Mouse (Mus musculus) frontal cortex, postnatal 36 days (tissue): Measurements from ENCODE around the gene Slc22a22.

Experiments
- DNase-seq, 2 experiments: peaks; one replicate each; pipeline ENCODE4 v3.0.0; 2022; ENCODE audit warnings: low spot score in 2 of 2

Gene Slc22a22

GRCm38 (mm10) chr15:57477525-57477924 lies at the start of gene Slc22a22:
Gene Slc22a22 (minus strand): TSS chr15:57477625.
- no peak for DNase-seq

GRCm38 (mm10) chr15:57523510-57524298 lies 46.3 kb upstream of the Slc22a22 start:
- DNase-seq: no peak

DNA sequence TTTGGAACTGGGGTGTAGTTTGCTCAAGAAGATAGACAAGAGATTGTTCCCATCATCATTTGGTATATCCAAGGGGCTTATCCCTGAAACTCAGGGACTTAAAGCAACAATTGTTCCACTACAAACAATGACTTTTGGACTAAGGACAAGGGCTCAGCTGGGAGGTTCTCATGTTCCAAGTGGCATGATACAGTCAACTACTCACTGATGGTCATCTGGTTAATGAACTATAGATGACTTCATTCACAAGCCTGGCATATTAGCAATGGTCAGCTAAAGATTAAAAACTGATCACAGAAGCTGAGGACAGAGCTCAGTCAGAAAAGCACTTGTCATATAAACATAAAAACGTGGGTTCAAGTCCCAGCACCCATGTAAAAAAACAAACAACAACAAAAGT lies 44.7 kb upstream of the Slc22a22 start:
- DNase-seq: no peak

- no peak for DNase-seq
Observed at GRCm38 (mm10) chr15:57509185-57510172, 32.1 kb upstream of the Slc22a22 start.

DNA sequence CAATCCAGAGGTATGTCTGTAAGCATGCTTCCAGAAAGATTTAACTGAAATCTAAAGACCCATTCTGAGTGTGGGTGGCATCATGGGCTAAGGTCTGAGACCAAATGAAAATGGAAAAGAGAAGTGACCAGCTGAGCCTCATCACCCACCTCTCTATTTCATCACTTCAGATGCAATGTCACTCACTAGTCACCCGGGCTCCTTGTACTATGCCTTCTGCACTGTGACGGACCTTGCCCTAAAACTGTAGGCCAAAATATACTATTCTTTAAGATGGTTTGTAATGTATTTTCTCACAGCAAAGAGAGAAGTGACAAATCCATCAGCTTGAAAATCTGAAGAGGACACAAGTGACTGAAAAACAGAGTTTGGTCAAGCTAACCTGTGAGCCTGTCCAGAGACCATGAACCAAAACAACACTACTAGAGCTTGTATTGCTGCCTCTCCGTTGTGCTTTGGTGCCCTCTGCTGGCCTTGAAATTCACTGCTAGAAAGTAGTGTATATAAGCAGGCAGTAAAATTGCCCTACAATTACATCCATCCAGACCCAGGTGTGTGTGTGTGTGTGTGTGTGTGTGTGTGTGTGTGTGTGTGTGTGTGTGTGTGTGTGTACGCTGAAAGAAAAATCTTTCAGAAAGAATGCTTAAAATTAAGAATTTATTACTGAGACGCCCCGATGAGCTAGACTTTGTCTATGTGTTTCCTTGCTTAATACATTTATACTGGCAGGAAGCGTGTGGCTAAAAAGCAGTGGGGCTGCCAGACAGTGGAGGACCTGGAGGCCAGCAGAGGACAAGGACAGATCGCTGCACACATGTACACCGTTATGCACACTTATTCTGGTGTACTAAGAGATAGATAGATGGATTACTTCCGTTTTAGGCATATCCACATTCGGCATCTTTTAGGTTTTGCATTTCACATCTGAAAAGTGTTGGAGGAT lies 31.1 kb upstream of the Slc22a22 start:
- peak; percentile 79 to 80 for DNase-seq

DNA sequence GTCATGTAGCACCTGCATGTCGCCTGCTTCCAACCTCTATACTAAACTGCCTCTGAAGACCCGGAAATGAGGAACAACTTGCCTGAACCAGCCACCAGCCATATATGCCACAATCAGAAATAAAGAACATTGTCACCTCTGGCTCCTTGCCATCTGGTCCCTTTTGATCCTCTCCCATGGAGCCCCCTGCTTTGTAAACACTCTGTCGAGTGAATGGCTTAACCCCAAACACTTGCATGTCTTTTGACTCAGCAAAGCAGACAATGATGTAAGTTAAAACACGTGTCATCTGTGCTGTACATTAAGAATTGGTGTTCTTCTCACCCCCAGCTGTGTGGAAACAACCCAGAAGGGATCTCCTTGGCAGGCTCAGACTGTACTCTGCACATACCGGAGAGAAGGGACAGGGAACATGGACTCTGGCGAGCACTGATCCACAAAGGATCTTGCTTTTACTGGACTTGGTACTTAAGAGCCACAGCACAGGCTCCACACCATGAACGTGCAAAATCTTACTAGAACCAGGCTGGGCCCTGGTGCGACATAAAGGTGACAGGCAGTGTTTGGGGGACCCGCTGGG lies 26.8 kb upstream of the Slc22a22 start:
- no peak for DNase-seq

GRCm38 (mm10) chr15:57503656-57504055 lies 26.2 kb upstream of the Slc22a22 start:
- DNase-seq: no peak

DNA sequence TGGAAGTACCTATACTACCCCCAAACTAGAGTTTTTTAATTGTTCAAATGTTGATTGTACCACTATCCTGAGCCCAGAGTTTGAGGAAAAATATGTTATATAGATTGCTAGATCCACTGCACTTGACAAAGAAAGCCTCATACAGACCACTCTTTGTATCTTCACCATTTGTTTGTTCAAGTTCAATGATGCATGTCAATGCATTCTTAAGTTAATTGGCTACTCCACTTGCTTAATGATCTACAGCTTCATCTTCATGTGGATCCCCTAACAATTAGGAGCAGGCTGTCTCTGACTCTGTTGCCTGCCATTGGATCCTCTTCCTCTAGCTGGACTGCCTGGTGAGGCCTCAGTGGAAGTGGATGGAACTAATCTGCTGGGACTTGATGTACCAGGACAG lies 24.1 kb upstream of the Slc22a22 start:
- no peak for DNase-seq

- DNase-seq: no peak
Observed at GRCm38 (mm10) chr15:57496106-57496505, 18.7 kb upstream of the Slc22a22 start.

DNA sequence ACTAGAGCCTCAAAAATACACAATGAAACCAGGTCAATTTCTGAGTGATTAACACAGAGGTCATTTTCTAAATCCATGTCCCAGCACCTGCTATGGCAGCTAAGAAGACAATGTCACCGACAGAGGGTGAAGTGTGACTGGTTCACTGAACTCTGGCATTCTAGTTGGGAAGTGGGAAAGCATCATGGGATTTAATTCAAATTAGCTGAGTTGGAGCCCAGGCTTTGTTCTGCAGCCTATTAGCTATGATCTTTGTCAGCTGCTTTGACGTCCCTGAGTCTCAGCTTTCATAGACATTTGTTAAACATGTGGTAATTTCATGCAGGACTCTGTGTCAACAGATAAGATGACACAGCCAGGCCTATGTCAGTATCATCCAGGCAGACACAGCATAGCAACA lies 5.1 kb upstream of the Slc22a22 start:
- DNase-seq: no peak

DNA sequence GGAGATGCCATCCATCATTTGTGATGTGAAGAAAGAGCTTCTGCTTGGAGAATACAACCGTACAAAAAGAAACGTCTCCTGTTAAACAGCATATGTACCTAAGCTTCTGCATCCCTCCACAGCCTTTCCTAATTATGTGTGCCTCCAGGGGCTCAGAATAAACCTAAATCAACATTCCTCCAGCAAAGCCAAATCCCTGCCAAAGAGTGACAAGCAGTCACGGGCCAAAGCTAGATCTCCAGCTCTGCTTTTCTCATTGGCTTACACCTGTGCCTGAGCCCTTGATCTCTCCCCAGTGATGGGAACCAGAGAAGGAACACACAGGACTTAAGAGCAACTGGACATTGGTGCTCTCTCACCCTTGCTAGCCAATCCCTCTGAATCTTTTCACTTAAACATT lies 5.8 kb downstream of the Slc22a22 start:
- DNase-seq: no peak

GRCm38 (mm10) chr15:57465996-57466395 lies 11.4 kb downstream of the Slc22a22 start:
- DNase-seq: no peak

DNA sequence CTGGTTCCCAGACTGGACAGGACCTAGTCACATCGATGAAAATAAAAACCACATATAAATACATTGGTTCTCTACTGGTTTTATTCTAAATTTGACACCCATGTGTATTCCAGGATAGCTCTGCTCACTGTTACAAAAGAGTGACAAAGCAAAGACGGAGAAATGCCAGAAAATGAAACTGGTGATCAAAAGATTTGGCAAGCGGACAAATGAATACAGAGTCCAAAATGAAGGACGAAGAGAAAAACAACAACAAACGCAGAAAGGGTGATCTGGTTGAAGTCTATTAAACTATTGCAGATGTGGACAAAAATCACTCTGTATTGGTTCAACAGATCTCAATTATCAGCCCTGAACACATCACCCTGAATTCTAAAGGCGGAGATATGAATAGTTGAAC lies 12.4 kb downstream of the Slc22a22 start:
- DNase-seq: no peak

GRCm38 (mm10) chr15:57464066-57464465 lies 13.4 kb downstream of the Slc22a22 start:
- DNase-seq: no peak

DNA sequence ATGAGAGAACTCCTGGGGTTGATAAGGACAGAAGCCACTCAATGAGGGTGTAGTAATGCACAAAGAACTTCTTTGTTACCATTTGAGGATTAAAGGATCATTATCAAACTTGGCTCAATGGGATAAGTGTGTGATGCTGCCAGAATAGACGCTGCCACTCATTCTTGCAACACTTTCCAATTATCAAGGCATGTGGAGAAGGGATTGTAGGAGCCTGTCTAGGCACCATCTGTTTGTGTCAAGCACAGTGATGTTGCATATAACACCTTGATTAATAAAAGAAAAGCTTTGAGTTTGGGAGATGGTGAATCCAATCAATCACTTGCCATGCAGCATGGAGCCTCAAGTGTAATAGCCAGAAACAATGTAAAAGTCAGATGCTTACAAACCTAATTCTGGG lies 16.1 kb downstream of the Slc22a22 start:
- no peak for DNase-seq

GRCm38 (mm10) chr15:57457374-57457773 lies 20.1 kb downstream of the Slc22a22 start:
- DNase-seq: peak in 1 of 2 experiments; percentile 17

- no peak for DNase-seq
Observed at GRCm38 (mm10) chr15:57434710-57435404, 42.6 kb downstream of the Slc22a22 start.

GRCm38 (mm10) chr15:57408498-57408897 lies 68.9 kb downstream of the Slc22a22 start:
- peak; percentile 1 to 20 for DNase-seq

DNA sequence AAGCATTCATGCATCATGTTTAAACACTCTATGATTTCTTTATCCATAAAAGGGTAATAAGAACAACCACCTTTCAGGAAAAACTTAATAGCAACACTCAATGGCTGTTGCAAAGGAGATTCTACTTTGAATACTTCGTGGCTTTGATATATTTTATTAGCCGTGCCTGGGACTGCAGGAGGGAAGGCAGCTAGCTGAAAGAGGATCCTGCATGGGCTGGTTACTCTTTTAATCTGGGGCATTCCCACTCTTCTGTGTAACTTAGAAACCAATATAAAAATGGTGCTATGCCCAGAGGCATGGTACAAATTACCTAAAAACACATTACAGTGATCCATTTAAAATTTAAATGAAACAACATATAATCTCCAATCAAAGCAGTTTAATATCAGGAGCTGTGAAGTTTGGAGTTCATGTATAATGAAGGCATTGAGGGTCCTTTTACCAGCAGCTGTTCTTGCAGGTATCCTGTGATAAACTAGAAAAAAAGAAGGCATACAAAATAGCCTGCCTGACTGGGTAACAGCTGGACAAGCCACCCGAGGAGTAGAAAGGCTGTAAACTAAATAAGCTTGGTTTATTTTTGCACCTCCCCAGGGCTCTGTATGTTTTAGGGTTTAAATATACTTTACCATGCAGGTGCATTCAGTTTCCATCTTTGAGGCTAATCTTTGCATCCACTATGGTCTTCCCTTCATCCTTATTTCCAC lies 78.8 kb downstream of the Slc22a22 start:
- DNase-seq: no peak

GRCm38 (mm10) chr15:57394053-57394452 lies 83.4 kb downstream of the Slc22a22 start:
- DNase-seq: no peak
